Mouse (Mus musculus) liver, adult 2 months (tissue): Measurements from ENCODE around the gene Ero1l.
A peak's percentile ranks its signal among the peaks of the same experiment; 100 is the strongest.

Source experiments
- CTCF ChIP-seq: fragments of 200-500 bp; IDR thresholded peaks from 2 replicates; pipeline ENCODE4 v1.5.1; 2011; ENCODE audit warnings: low read depth, low read length, control low read depth
- POLR2A ChIP-seq: fragments of 200-500 bp; IDR thresholded peaks from 2 replicates; pipeline ENCODE4 v1.6.1; 2011; ENCODE audit warnings: low read length, control low read depth; ENCODE audit not compliant: insufficient read depth; ENCODE audit errors: extremely low read depth

DNA sequence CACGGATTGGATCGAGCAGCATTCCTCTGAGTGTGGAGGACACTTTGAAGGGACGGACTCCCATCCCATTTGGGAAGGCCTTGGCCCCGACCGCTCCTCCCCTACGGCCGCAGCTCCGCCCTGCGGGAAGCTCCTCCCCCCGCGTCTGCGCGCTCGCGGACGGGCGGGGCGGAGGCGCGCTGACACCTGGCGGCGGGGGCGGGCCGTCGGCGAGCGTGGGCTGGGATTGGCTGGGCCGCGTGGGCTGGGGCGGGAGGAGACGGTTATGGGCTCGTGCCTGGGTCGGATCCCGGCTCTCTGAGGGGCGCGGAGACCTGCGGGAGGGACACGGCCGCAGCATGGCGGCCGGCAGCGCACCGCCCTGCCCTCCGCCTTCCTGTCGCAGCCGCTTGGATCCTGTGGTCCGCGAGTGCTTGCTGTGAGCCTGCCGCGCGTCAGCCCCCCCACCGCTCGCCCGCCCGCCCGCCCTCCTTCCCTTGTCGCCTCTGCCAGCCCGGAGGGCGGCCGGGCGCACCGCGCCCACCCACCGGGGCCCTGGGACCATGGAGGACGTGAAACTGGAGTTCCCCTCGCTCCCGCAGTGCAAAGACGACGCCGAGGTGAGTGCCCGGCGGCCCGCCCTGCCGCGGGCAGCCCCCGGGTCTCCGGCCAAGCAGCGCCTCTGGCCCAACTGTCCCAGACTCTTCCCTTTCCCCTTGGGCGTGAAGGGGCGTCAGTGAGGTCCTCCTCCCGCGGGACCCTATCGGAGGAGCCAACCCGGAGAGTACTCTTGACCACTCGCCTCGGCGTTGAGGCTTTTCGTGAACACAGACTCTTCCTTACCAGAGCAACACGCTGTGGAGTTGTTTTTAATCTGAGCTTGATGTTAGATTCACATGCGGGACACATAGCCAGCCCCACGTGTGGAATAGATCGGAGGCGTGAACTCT lies 32.6 kb upstream of the Ero1l start, which contains the start of gene Styx:
- TF ChIP-seq POLR2A (peak; percentile 50), CTCF (no peak)
